Mouse (Mus musculus): ENCODE results near the gene Gucy1b2.

- TF ChIP-seq CTCF (IDR thresholded peaks at IDR 0.05; ENCODE audit: low read depth): no peak
- no peak for TF ChIP-seq EP300 (IDR thresholded peaks at IDR 0.05; ENCODE audit: low read depth)
Measured at GRCm38 (mm10) chr14:62347103-62347502, 109.0 kb downstream of the Gucy1b2 start.

All from heart, postnatal 0 days (tissue).